Mouse (Mus musculus) limb, embryonic 15.5 days (tissue): ENCODE data around the gene Klf2. TPM values are rescaled to one million over a fixed set of nuclear protein-coding genes. Genes with fewer than 3 reads are reported as not detected.

Experiments used
- ATAC-seq: fragments of 200-750 bp; cut with Nextera tagmentation; 2 replicates; pipeline ENCODE4 v1.8.0; 2017; ENCODE audit warnings: low read depth, moderate TSS enrichment; ENCODE audit not compliant: insufficient number of reproducible peaks, low FRiP score, low TSS enrichment
- H3K27ac ChIP-seq: fragments of 300-500 bp; sonication (generic); 2 replicates; pipeline ENCODE4 v1.5.1; 2015; ENCODE audit warnings: moderate library complexity, mild to moderate bottlenecking, inconsistent platforms
- H3K27me3 ChIP-seq: fragments of 300-500 bp; sonication (generic); 2 replicates; pipeline ENCODE4 v1.6.1; 2015; ENCODE audit warnings: inconsistent platforms
- H3K36me3 ChIP-seq: fragments of 300-500 bp; sonication (generic); 2 replicates; pipeline ENCODE4 v1.6.1; 2015; ENCODE audit warnings: inconsistent platforms
- H3K4me1 ChIP-seq: fragments of 300-500 bp; sonication (generic); 2 replicates; pipeline ENCODE4 v1.6.1; 2015; ENCODE audit warnings: inconsistent platforms
- H3K4me2 ChIP-seq: fragments of 300-500 bp; sonication (generic); 2 replicates; pipeline ENCODE4 v1.6.1; 2015; ENCODE audit warnings: mild to moderate bottlenecking, inconsistent platforms
- H3K4me3 ChIP-seq: fragments of 300-500 bp; sonication (generic); 2 replicates; pipeline ENCODE4 v1.5.1; 2015; ENCODE audit warnings: mild to moderate bottlenecking, inconsistent platforms
- H3K9ac ChIP-seq: fragments of 300-500 bp; sonication (generic); 2 replicates; pipeline ENCODE4 v1.6.1; 2015; ENCODE audit warnings: inconsistent platforms
- H3K9me3 ChIP-seq: fragments of 300-500 bp; sonication (generic); 2 replicates; pipeline ENCODE4 v1.6.1; 2016; ENCODE audit warnings: inconsistent platforms
- WGBS: fragments of 180-500 bp; shearing (Covaris S2); methylation state at CpG from one replicate; pipeline ENCODE4 v1.1.7; 2015; 5-methylcytosine and 5-hydroxymethylcytosine counted together
- polyA plus RNA-seq: library from polyadenylated mRNA; unstranded; fragments of >200 nt; fragmentation: Nextera tagmentation; extraction: Ambion mirVana; gene quantifications from 2 replicates; pipeline ENCODE4 v1.2.1, GENCODE M21; 2015

Klf2 gene
- polyA plus RNA-seq, 1 experiment from 2014 or later: 16.3 TPM

DNA sequence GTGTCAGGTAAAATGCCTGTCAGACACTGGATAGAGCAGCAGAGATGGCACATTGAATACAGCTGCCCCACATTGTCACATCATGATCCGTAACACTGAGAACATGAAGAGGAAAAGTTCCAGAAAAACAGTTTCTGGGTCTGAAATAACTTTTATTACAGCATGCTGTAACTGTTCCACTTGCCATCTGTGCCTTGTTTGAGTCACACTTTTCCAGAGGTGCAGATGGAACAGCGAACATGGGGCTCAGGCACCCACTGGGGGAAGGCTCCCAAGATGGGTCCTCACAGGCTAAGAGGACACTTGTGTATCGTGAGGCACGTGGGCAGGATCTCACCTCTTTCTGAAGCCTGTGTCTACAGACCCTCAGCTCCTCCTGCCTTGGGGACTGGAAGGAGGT is 43.9 kb downstream of the Klf2 start:
- H3K9me3 ChIP-seq: no peaks in the 10 kb centered on the region
- no peak overlapping the region for H3K27ac ChIP-seq
- H3K27me3 ChIP-seq: no peaks in the 10 kb centered on the region
- 95% methylated on average over 4 of the region's 4 CpGs for WGBS
- no peak overlapping the region for H3K4me3 ChIP-seq
- no peak overlapping the region for H3K4me2 ChIP-seq
- ATAC-seq: no peak
- H3K36me3 ChIP-seq: peaks cover 88% of the 10 kb centered on the region
- 0 out of 2 replicates have a peak, but pooled peaks cover 3% of the 10 kb centered on the region for H3K4me1 ChIP-seq
- no peak overlapping the region for H3K9ac ChIP-seq

- Histone ChIP-seq H3K4me2 (no peak overlapping the region), H3K9ac (no peak overlapping the region), H3K4me1 (0 out of 2 replicates have a peak, but pooled peaks cover 3% of the 10 kb centered on the region), H3K27ac (no peak overlapping the region), H3K4me3 (no peak overlapping the region), H3K36me3 (peaks cover 88% of the 10 kb centered on the region), H3K27me3 (no peaks in the 10 kb centered on the region), H3K9me3 (no peaks in the 10 kb centered on the region)
- 81% methylated on average over 7 of the region's 7 CpGs for WGBS
- ATAC-seq: no peak
Measured at GRCm38 (mm10) chr8:72363457-72363856, 44.6 kb downstream of the Klf2 start.

GRCm38 (mm10) chr8:72365016-72365415 is 46.2 kb downstream of the Klf2 start:
- Histone ChIP-seq H3K9ac (no peak overlapping the region), H3K27ac (no peak overlapping the region), H3K9me3 (no peaks in the 10 kb centered on the region), H3K4me3 (no peak overlapping the region), H3K4me1 (0 out of 2 replicates have a peak, but pooled peaks cover 3% of the 10 kb centered on the region), H3K36me3 (peaks cover 88% of the 10 kb centered on the region), H3K4me2 (no peak overlapping the region), H3K27me3 (no peaks in the 10 kb centered on the region)
- WGBS: 91% methylated on average over 2 of the region's 2 CpGs
- ATAC-seq: no peak

GRCm38 (mm10) chr8:72365826-72366225 is 47.0 kb downstream of the Klf2 start:
- Histone ChIP-seq H3K4me3 (no peak overlapping the region), H3K27ac (0 out of 2 replicates have a peak overlapping the region, but pooled peaks have one; percentile 7), H3K27me3 (no peaks in the 10 kb centered on the region), H3K9ac (no peak overlapping the region), H3K4me1 (0 out of 2 replicates have a peak, but pooled peaks cover 3% of the 10 kb centered on the region), H3K4me2 (no peak overlapping the region), H3K36me3 (peaks cover 96% of the 10 kb centered on the region), H3K9me3 (no peaks in the 10 kb centered on the region)
- ATAC-seq: no peak
- WGBS: 11% methylated on average over 3 of the region's 3 CpGs

- no peak overlapping the region for H3K4me3 ChIP-seq
- peaks cover 97% of the 10 kb centered on the region for H3K36me3 ChIP-seq
- no peak overlapping the region for H3K27ac ChIP-seq
- 0 out of 2 replicates have a peak, but pooled peaks cover 3% of the 10 kb centered on the region for H3K4me1 ChIP-seq
- no peak for ATAC-seq
- H3K27me3 ChIP-seq: no peaks in the 10 kb centered on the region
- 92% methylated on average over 2 of the region's 2 CpGs for WGBS
- no peak overlapping the region for H3K4me2 ChIP-seq
- no peaks in the 10 kb centered on the region for H3K9me3 ChIP-seq
- H3K9ac ChIP-seq: no peak overlapping the region
Measured at GRCm38 (mm10) chr8:72366435-72366834, 47.6 kb downstream of the Klf2 start.

Other genes starting within 250 kb of the Klf2 start
- 0.04 TPM in 1 of 2 replicates, not detected in the other for gene Olfr373, start 235.9 kb upstream of the Klf2 start, polyA plus RNA-seq
- gene Olfr374, start 212.0 kb upstream of the Klf2 start, polyA plus RNA-seq: 0.01 and 0.09 TPM in 2 replicates
- 665 and 704 TPM in 2 replicates for gene Tpm4, start 184.1 kb upstream of the Klf2 start, polyA plus RNA-seq
- 110 and 133 TPM in 2 replicates for gene Rab8a, start 157.8 kb upstream of the Klf2 start, polyA plus RNA-seq
- not detected in 2 replicates for gene Hsh2d, start 129.4 kb upstream of the Klf2 start, polyA plus RNA-seq
- not detected in 2 replicates for gene Cib3, start 106.2 kb upstream of the Klf2 start, polyA plus RNA-seq
- not detected in 2 replicates for gene Gm11034, start 105.4 kb upstream of the Klf2 start, polyA plus RNA-seq
- 65.9 and 66.2 TPM in 2 replicates for gene Fam32a, start 99.3 kb upstream of the Klf2 start, polyA plus RNA-seq
- gene Ap1m1, start 79.0 kb upstream of the Klf2 start, polyA plus RNA-seq: 99.5 and 106 TPM in 2 replicates
- 19.9 and 20.1 TPM in 2 replicates for gene Gm10282, start 13.8 kb upstream of the Klf2 start, polyA plus RNA-seq
- 50.4 and 54.8 TPM in 2 replicates for gene Eps15l1, start 102.4 kb downstream of the Klf2 start, polyA plus RNA-seq
- 1.4 and 1.7 TPM in 2 replicates for gene Calr3, start 124.8 kb downstream of the Klf2 start, polyA plus RNA-seq
- 14.2 and 14.7 TPM in 2 replicates for gene 1700030K09Rik, start 124.8 kb downstream of the Klf2 start, polyA plus RNA-seq
- 53.4 and 58.2 TPM in 2 replicates for gene Cherp, start 156.2 kb downstream of the Klf2 start, polyA plus RNA-seq
- gene Slc35e1, start 173.6 kb downstream of the Klf2 start, polyA plus RNA-seq: 17.6 and 20.0 TPM in 2 replicates
- 18.8 and 19.5 TPM in 2 replicates for gene Med26, start 229.2 kb downstream of the Klf2 start, polyA plus RNA-seq